Mouse (Mus musculus) small intestine, adult 2 months (tissue): Measurements from ENCODE around the gene Tifa. TPM values are rescaled to one million over a fixed set of nuclear protein-coding genes. Genes with fewer than 3 reads are reported as not detected.

Experiments
- H3K27ac ChIP-seq: fragments of 200-500 bp; 2 replicates; pipeline ENCODE4 v1.5.1; 2012; ENCODE audit warnings: low read depth, low read length, control low read depth, inconsistent platforms; ENCODE audit not compliant: insufficient read depth
- H3K27me3 ChIP-seq: fragments of 200-500 bp; 2 replicates; pipeline ENCODE4 v1.6.1; 2012; ENCODE audit warnings: mild to moderate bottlenecking, moderate library complexity, low read length, inconsistent platforms; ENCODE audit not compliant: control insufficient read depth, insufficient read depth
- H3K36me3 ChIP-seq: fragments of 200-500 bp; 2 replicates; pipeline ENCODE4 v1.6.1; 2012; ENCODE audit warnings: mild to moderate bottlenecking, low read length, control low read depth, inconsistent platforms; ENCODE audit not compliant: control insufficient read depth, insufficient read depth
- H3K4me1 ChIP-seq: fragments of 200-500 bp; 2 replicates; pipeline ENCODE4 v1.6.1; 2012; ENCODE audit warnings: low read length, inconsistent platforms, mixed read lengths; ENCODE audit not compliant: control insufficient read depth, insufficient read depth, insufficient read length
- H3K4me3 ChIP-seq: fragments of 200-500 bp; 2 replicates; pipeline ENCODE4 v1.5.1; 2012; ENCODE audit warnings: low read depth, mild to moderate bottlenecking, control low read depth, inconsistent platforms, low read length, moderate library complexity
- CTCF ChIP-seq: fragments of 200-500 bp; IDR thresholded peaks from 2 replicates; pipeline ENCODE4 v1.5.1; 2012; ENCODE audit warnings: low read depth, mild to moderate bottlenecking, control low read depth, inconsistent platforms, low read length, moderate library complexity, mixed read lengths; ENCODE audit not compliant: insufficient replicate concordance, insufficient read length; ENCODE audit errors: extremely low read depth
- POLR2A ChIP-seq: fragments of 200-500 bp; IDR thresholded peaks from 2 replicates; pipeline ENCODE4 v1.6.1; 2012; ENCODE audit warnings: low read depth, mild to moderate bottlenecking, control low read depth, inconsistent platforms, low read length, moderate library complexity
- WGBS: fragments of 180-500 bp; shearing (Covaris S2); methylation state at CpG from one replicate; pipeline ENCODE4 v1.1.7; 2018; 5-methylcytosine and 5-hydroxymethylcytosine counted together
- polyA plus RNA-seq: library from polyadenylated mRNA; depleted of rRNA; stranded (reverse); fragments of >200 nt; gene quantifications from 2 replicates; pipeline ENCODE4 v1.2.3, GENCODE M21; 2012; rRNA removed

Tifa gene
- 2.0 and 11.3 TPM in 2 replicates for polyA plus RNA-seq

DNA sequence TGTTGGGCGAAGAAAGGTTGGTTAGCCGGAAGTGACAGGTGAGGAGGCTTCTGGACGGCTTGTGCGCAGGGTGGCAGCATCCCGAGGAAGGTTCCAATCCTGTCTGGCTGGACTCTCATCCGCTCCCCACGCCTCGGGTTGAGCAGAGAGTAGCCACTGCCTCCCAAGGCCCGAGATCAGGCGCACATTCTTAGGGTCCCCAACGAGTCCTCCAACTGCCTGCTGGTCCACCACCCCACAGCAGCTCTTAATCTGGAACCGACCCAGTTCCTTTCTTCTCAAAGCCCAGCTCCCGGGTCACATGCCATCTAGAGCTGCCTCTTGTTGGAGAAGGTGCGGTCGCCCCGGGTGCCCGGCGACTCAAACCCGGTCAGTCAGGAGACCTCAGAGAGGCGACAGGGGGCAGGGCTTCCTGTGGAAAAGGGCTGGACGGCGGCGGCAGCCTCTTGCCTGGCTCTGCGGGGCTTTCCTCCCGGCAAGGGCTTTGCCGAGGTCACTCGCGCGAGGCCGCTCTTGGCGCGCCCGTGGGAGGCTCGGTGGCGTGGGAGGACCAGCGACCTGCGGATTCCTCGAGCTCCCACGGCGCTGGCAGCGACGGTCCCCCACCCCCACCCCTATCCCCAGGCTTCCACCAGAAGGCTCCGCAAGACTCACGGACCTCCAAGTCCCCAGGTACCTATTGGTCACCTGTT, at the start of gene Tifa:
Tifa (plus strand) TSS at position 306 of the 692 bp plus-strand sequence.
- 0 out of 2 replicates have a peak, but pooled peaks cover 4% of the 10 kb centered on the region for H3K36me3 ChIP-seq
- H3K27me3 ChIP-seq = no peaks in the 10 kb centered on the region
- no peaks in the 10 kb centered on the region; the same call in 1 of the 2 replicates for H3K4me1 ChIP-seq
- peak within 1 kb of the TSS; percentile 92 for H3K27ac ChIP-seq
- 1% methylated on average over 44 of the region's 44 CpGs for WGBS
- TF ChIP-seq POLR2A (peak; percentile 26; the same call in 1 of the 2 replicates), CTCF (no peak)
- H3K4me3 ChIP-seq = peak within 1 kb of the TSS; percentile 95

- Histone ChIP-seq H3K4me1 (no peaks in the 10 kb centered on the region; the same call in 1 of the 2 replicates), H3K4me3 (no peak overlapping the region), H3K27ac (no peak overlapping the region), H3K36me3 (no peaks in the 10 kb centered on the region), H3K27me3 (no peaks in the 10 kb centered on the region)
- 99% methylated on average over 3 of the region's 3 CpGs for WGBS
- TF ChIP-seq CTCF (no peak), POLR2A (no peak)
Observed at GRCm38 (mm10) chr3:127741473-127741872, 48.1 kb upstream of the Tifa start.

DNA sequence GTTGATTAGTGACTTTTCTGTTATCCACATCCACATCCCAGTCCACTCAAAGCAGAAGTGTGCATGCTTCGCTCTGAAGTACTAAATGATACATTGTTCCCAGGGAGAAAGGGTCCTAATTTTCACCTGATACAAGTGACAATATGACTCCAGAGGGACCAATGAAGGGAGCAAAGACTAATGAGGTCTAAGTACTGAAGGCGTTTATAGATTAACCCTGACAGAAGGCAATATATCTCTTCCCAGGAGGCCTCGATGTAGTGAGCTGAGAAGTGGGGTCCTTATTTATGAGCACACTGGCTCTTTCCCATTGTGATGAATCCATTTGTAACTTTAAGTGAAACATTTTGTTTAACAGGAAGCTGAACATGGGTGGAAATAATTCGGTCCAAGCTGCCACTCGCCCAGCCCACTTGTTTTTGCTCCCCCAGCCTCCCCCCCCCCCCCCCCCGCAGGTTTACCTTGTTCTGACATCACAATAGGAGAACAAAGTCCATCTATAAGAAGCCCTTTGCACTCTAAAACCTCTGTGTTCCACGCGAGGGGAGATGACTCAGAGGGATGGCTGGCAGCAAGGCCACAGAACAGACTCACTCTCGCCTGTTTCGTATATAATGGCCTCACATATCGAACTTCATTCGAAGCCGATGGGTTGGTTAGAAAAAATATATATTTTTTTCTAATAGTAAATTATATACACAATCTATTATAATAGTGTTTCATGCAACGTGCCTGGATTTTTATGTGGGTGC, 45.8 kb upstream of the Tifa start:
- TF ChIP-seq CTCF (no peak), POLR2A (no peak)
- Histone ChIP-seq H3K27ac (no peak overlapping the region; the same call in 1 of the 2 replicates), H3K4me1 (no peaks in the 10 kb centered on the region; the same call in 1 of the 2 replicates), H3K4me3 (no peak overlapping the region), H3K27me3 (no peaks in the 10 kb centered on the region), H3K36me3 (no peaks in the 10 kb centered on the region)
- WGBS = 51% methylated on average over 13 of the region's 14 CpGs

- Histone ChIP-seq H3K27ac (no peak overlapping the region), H3K36me3 (no peaks in the 10 kb centered on the region), H3K4me1 (no peaks in the 10 kb centered on the region; the same call in 1 of the 2 replicates), H3K4me3 (no peak overlapping the region), H3K27me3 (no peaks in the 10 kb centered on the region)
- no peak for TF ChIP-seq CTCF
- WGBS = 75% methylated on average over 6 of the region's 6 CpGs
Observed at GRCm38 (mm10) chr3:127745504-127745903, 44.1 kb upstream of the Tifa start.

- WGBS = 68% methylated on average over 16 of the region's 16 CpGs
- H3K36me3 ChIP-seq = no peaks in the 10 kb centered on the region
Observed at GRCm38 (mm10) chr3:127745911-127746640, 43.5 kb upstream of the Tifa start.

GRCm38 (mm10) chr3:127748644-127749043, 41.0 kb upstream of the Tifa start:
- Histone ChIP-seq H3K27ac (no peak overlapping the region), H3K4me3 (no peak overlapping the region), H3K27me3 (no peaks in the 10 kb centered on the region), H3K36me3 (peaks cover 3% of the 10 kb centered on the region), H3K4me1 (no peaks in the 10 kb centered on the region; the same call in 1 of the 2 replicates)
- no peak for TF ChIP-seq CTCF
- no peak for TF ChIP-seq POLR2A
- 81% methylated on average over 4 of the region's 4 CpGs for WGBS

More at GRCm38 (mm10) chr3:127745911-127746640, 43.5 kb upstream of the Tifa start:
- Histone ChIP-seq H3K27ac (no peak overlapping the region), H3K4me3 (no peak overlapping the region), H3K27me3 (no peaks in the 10 kb centered on the region), H3K4me1 (no peaks in the 10 kb centered on the region; the same call in 1 of the 2 replicates)
- no peak for TF ChIP-seq CTCF
- TF ChIP-seq POLR2A = no peak
